Mouse (Mus musculus): Measurements from ENCODE around the gene Ina.

Ina gene

DNA sequence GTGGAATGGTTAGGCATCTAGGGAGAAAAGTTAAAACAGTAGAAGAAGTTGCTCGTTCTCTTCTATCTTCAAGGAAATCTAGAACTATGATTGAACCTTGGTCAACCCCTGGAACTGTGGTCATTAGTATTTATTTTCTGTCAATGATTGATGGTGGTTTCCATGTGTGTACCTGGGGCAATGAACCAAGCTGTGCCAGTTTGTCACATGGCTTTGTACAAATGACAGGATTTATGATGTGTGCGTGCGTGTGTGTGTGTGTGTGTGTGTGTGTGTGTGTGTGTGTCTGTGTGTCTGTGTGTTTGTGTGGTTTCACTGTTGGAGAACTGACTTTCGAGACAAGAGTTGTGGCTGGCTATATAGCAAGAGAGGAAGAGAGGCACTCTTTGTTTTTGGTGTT is 39.0 kb downstream of the Ina start:
- no peak for DNase-seq (ENCODE audit: low spot score in 2 of 2)

GRCm38 (mm10) chr19:47057684-47058083 is 43.2 kb downstream of the Ina start:
- no peak for DNase-seq (ENCODE audit: low spot score in 2 of 2)

- no peak for DNase-seq (ENCODE audit: low spot score in 2 of 2)
Measured at GRCm38 (mm10) chr19:47065860-47066259, 51.4 kb downstream of the Ina start.

DNA sequence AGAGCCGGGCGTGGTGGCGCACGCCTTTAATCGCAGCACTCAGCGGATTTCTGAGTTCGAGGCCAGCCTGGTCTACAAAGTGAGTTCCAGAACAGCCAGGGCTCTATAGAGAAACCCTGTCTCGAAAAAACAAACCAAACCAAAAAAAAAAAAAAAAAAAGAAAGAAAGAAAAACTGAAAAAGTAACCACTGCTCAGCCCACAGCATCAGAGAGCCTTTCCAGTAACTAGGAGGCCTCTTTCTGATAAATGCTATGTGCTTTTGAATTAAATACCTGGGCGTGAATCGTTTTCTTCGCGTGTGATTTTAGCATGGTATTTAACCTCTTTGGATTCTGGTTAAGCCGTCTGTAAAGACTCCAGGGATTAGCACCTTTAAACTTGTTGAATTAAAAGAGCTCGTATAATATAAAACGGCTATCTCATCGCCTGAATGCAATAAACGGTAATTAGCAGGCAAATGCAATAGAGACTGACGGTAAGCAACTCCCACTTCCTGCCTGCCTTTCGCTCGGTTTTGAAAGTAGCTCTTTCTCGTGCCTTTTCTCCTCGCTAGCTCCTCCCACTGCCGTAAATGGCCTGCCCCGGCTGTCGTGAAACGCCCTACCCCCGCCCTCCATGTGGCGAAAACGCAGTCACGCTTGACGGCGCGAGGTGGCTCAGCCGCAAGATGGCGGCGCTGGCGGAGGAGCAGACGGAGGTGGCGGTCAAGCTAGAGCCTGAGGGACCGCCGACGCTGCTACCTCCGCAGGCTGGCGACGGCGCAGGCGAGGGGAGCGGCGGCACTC is 52.8 kb downstream of the Ina start, which contains the start of gene Taf5:
Gene Taf5, plus strand, starts transcription at position 651 of the 787 bp plus-strand sequence.
- peak; percentile 98 for DNase-seq (ENCODE audit: low spot score in 2 of 2)

- peak; percentile 87 to 88 for DNase-seq (ENCODE audit: low spot score in 2 of 2)
Measured at GRCm38 (mm10) chr19:47067924-47068611, 53.6 kb downstream of the Ina start.
